In genomic region chr11:120346383-120347034, GRCm38 (mm10) we compare ENCODE assay signal across 7 mouse cellular contexts. TPM values are rescaled to one million over a fixed set of nuclear protein-coding genes. Genes with fewer than 3 reads are reported as not detected.
DNase-seq lines count a peak whose midpoint lies in the region; ATAC-seq and TF ChIP-seq lines count a peak whose summit lies in the region.
"Not testable (repeated sequence)": the region's sequence is repeated elsewhere in the genome, so short reads cannot be mapped to it uniquely, and the experiment has no call there.

No protein-coding gene starts in this region.

- H3K27ac ChIP-seq in cortical plate, adult 2 months (ENCODE audit: insufficient read depth, low read length); forebrain, postnatal 0 days (ENCODE audit: low read depth, low read length); limb, embryonic 15.5 days: not testable (repeated sequence)
- H3K27ac ChIP-seq in heart, postnatal 0 days (ENCODE audit: low read depth): peak overlapping the region; percentile 36; the same call in 1 of the 2 replicates

- H3K9me3 ChIP-seq in forebrain, postnatal 0 days (ENCODE audit: low read length); heart, postnatal 0 days (replicated peaks; ENCODE audit: control insufficient read depth, low read length); limb, embryonic 15.5 days; megakaryocyte, embryonic 14.5 days: not testable (repeated sequence)

- not testable (repeated sequence) for TF ChIP-seq CTCF in cortical plate, adult 2 months (IDR thresholded peaks at IDR 0.05; ENCODE audit: extremely low read depth, insufficient read depth, low read length); forebrain, postnatal 0 days (IDR thresholded peaks at IDR 0.05; ENCODE audit: low read depth); heart, postnatal 0 days (IDR thresholded peaks at IDR 0.05; ENCODE audit: low read depth)

- not testable (repeated sequence) for H3K4me1 ChIP-seq in cortical plate, adult 2 months (ENCODE audit: control insufficient read depth, insufficient read depth, low read length); forebrain, postnatal 0 days (ENCODE audit: insufficient read depth); heart, postnatal 0 days (ENCODE audit: control insufficient read depth, insufficient read depth)
- H3K4me1 ChIP-seq in limb, embryonic 15.5 days: peaks cover 33% of the 10 kb centered on the region
- H3K4me1 ChIP-seq in megakaryocyte, embryonic 14.5 days: peaks cover 34% of the 10 kb centered on the region

- ATAC-seq in forebrain, postnatal 0 days; heart, postnatal 0 days (ENCODE audit: insufficient read depth, low read depth); limb, embryonic 15.5 days (ENCODE audit: insufficient number of reproducible peaks, low FRiP score, low TSS enrichment, low read depth): not testable (repeated sequence)

- peak overlapping the region; percentile 64 for H3K4me3 ChIP-seq in cortical plate, adult 2 months (ENCODE audit: insufficient read depth, low read length)
- H3K4me3 ChIP-seq in forebrain, postnatal 0 days (ENCODE audit: low read depth, low read length): peak overlapping the region; percentile 41
- peak overlapping the region; percentile 59 for H3K4me3 ChIP-seq in heart, postnatal 0 days (ENCODE audit: low read depth, low read length)
- H3K4me3 ChIP-seq in limb, embryonic 15.5 days: peak overlapping the region; percentile 42
- H3K4me3 ChIP-seq in megakaryocyte, embryonic 14.5 days (replicated peaks): peak overlapping the region; percentile 93

- peaks cover 15% of the 10 kb centered on the region for H3K36me3 ChIP-seq in forebrain, postnatal 0 days (ENCODE audit: insufficient read depth)
- peaks cover 13% of the 10 kb centered on the region for H3K36me3 ChIP-seq in heart, postnatal 0 days (replicated peaks; ENCODE audit: control insufficient read depth, insufficient read depth, low read length)
- H3K36me3 ChIP-seq in limb, embryonic 15.5 days: peaks cover 13% of the 10 kb centered on the region
- peaks cover 37% of the 10 kb centered on the region for H3K36me3 ChIP-seq in megakaryocyte, embryonic 14.5 days (replicated peaks; ENCODE audit: low read length)

- TF ChIP-seq EP300 in heart, postnatal 0 days (IDR thresholded peaks at IDR 0.05; ENCODE audit: low read depth): not testable (repeated sequence)

- H3K27me3 ChIP-seq in forebrain, postnatal 0 days (ENCODE audit: insufficient read depth, low read length); heart, postnatal 0 days (ENCODE audit: control insufficient read depth, insufficient read depth, low read length); limb, embryonic 15.5 days; megakaryocyte, embryonic 14.5 days (replicated peaks): not testable (repeated sequence)

- peak; percentile 16 for DNase-seq in forebrain, postnatal 0 days
- peak; percentile 4 for DNase-seq in heart, postnatal 0 days (ENCODE audit: low spot score)
- DNase-seq in kidney, adult 18-20 months: peak; percentile 35
- peak; percentile 5 for DNase-seq in ovary, postnatal 10 days (ENCODE audit: low spot score)

- peak overlapping the region; percentile 63 for H3K4me2 ChIP-seq in forebrain, postnatal 0 days (ENCODE audit: low read depth)
- peak overlapping the region; percentile 69 for H3K4me2 ChIP-seq in heart, postnatal 0 days (ENCODE audit: low read depth, low read length)
- peak overlapping the region; percentile 55 for H3K4me2 ChIP-seq in limb, embryonic 15.5 days

- peak overlapping the region; percentile 46 for H3K9ac ChIP-seq in forebrain, postnatal 0 days
- peak overlapping the region; percentile 70 for H3K9ac ChIP-seq in heart, postnatal 0 days (replicated peaks; ENCODE audit: low read depth, low read length)
- H3K9ac ChIP-seq in limb, embryonic 15.5 days: 0 out of 2 replicates have a peak overlapping the region, but pooled peaks have one; percentile 28

- WGBS in forebrain, postnatal 0 days: 59% methylated on average over 8 of the region's 13 CpGs
- WGBS in heart, postnatal 0 days: 14% methylated on average over 8 of the region's 13 CpGs
- whole genome bisulfite sequencing in limb, embryonic 15.5 days: 36% methylated on average over 11 of the region's 13 CpGs

- TF ChIP-seq POLR2A in cortical plate, adult 2 months (IDR thresholded peaks at IDR 0.05; ENCODE audit: extremely low read depth, insufficient read depth, low read length): not testable (repeated sequence)

RNA-seq across cellular contexts. Expression of gene Actg1, which starts 1.8 kb away (rescaled TPM):
- 1,064 and 1,106 TPM in 2 replicates for polyA plus RNA-seq in cortical plate, adult 2 months (2012; rRNA removed)
- 2,455 and 2,516 TPM in 2 replicates for total RNA-seq in forebrain, postnatal 0 days (2014; rRNA removed)
- polyA plus RNA-seq in forebrain, postnatal 0 days (2015; fragmentation: Nextera tagmentation; extraction: Ambion mirVana): 4,096 and 4,381 TPM in 2 replicates
- 700 and 751 TPM in 2 replicates for total RNA-seq in heart, postnatal 0 days (2014; rRNA removed; ENCODE audit: low replicate concordance)
- 639 and 714 TPM in 2 replicates for polyA plus RNA-seq in heart, postnatal 0 days (2015; fragmentation: Nextera tagmentation; extraction: Ambion mirVana)
- 2,203 and 2,296 TPM in 2 replicates for polyA plus RNA-seq in limb, embryonic 15.5 days (2015; fragmentation: Nextera tagmentation; extraction: Ambion mirVana)
- 2,399 and 2,630 TPM in 2 replicates for polyA plus RNA-seq in megakaryocyte, embryonic 14.5 days (2012; ENCODE audit: insufficient read depth, low replicate concordance)

RNA-seq across cellular contexts. Expression of gene Fscn2, which starts 14.8 kb away (rescaled TPM):
- polyA plus RNA-seq in cortical plate, adult 2 months (2012; rRNA removed): 0.28 and 0.67 TPM in 2 replicates
- total RNA-seq in forebrain, postnatal 0 days (2014; rRNA removed): 0.29 TPM in 1 of 2 replicates, not detected in the other
- polyA plus RNA-seq in forebrain, postnatal 0 days (2015; fragmentation: Nextera tagmentation; extraction: Ambion mirVana): 1.9 and 2.0 TPM in 2 replicates
- not detected in 2 replicates for total RNA-seq in heart, postnatal 0 days (2014; rRNA removed; ENCODE audit: low replicate concordance)
- 0.65 and 0.68 TPM in 2 replicates for polyA plus RNA-seq in heart, postnatal 0 days (2015; fragmentation: Nextera tagmentation; extraction: Ambion mirVana)
- polyA plus RNA-seq in limb, embryonic 15.5 days (2015; fragmentation: Nextera tagmentation; extraction: Ambion mirVana): 0.31 and 0.79 TPM in 2 replicates
- 1.7 and 3.0 TPM in 2 replicates for polyA plus RNA-seq in megakaryocyte, embryonic 14.5 days (2012; ENCODE audit: insufficient read depth, low replicate concordance)

RNA-seq across cellular contexts. Expression of gene Faap100, which starts 32.1 kb away (rescaled TPM):
- polyA plus RNA-seq in cortical plate, adult 2 months (2012; rRNA removed): 22.8 and 23.9 TPM in 2 replicates
- 107 and 132 TPM in 2 replicates for total RNA-seq in forebrain, postnatal 0 days (2014; rRNA removed)
- 73.4 and 97.8 TPM in 2 replicates for polyA plus RNA-seq in forebrain, postnatal 0 days (2015; fragmentation: Nextera tagmentation; extraction: Ambion mirVana)
- 46.7 and 70.5 TPM in 2 replicates for total RNA-seq in heart, postnatal 0 days (2014; rRNA removed; ENCODE audit: low replicate concordance)
- 22.3 and 28.6 TPM in 2 replicates for polyA plus RNA-seq in heart, postnatal 0 days (2015; fragmentation: Nextera tagmentation; extraction: Ambion mirVana)
- 33.1 and 33.3 TPM in 2 replicates for polyA plus RNA-seq in limb, embryonic 15.5 days (2015; fragmentation: Nextera tagmentation; extraction: Ambion mirVana)
- 12.4 and 19.3 TPM in 2 replicates for polyA plus RNA-seq in megakaryocyte, embryonic 14.5 days (2012; ENCODE audit: insufficient read depth, low replicate concordance)

Comparison
In these comparisons a context has a peak if more than half of its experiments do, and no peak if none do; other contexts are left out.
1. H3K4me3 ChIP-seq: peak in every context shown above with its lines; median percentile 93 in megakaryocyte, embryonic 14.5 days; 64 in cortical plate, adult 2 months; 59 in heart, postnatal 0 days; 42 in limb, embryonic 15.5 days; 41 in forebrain, postnatal 0 days.